Mouse (Mus musculus): ENCODE data around the gene Rufy1.
"Not testable (repeated sequence)": the region's sequence is repeated elsewhere in the genome, so short reads cannot be mapped to it uniquely, and the experiment has no call there.

The Rufy1 gene

GRCm38 (mm10) chr11:50430277-50431133, at the start of gene Rufy1:
TSS of gene Rufy1 (minus strand) at chr11:50431125.
- DNase-seq (ENCODE audit: low read depth): peak; percentile 63

DNA sequence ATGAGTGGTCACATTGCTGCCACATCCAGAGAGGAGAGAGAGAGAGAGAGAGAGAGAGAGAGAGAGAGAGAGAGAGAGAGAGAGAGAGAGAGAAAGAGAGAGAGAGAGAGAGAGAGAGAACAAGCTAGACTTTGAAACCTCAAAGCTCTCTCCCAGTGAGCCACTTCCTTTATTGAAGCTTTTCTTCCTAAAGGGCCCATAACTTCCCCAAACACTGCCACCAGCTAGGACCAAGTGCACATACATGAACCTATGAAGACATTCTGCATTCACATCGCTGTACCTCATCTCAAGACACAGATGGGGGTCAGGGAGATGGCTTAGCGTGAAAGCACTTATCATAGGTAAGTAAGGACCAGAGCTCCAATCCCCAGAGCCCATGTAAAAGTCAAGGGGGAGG, 47.1 kb upstream of the Rufy1 start:
- no peak for DNase-seq (ENCODE audit: low read depth)

- no peak for DNase-seq (ENCODE audit: low read depth)
Observed at GRCm38 (mm10) chr11:50477486-50478070, 46.7 kb upstream of the Rufy1 start.

- no peak for DNase-seq (ENCODE audit: low read depth)
Observed at GRCm38 (mm10) chr11:50476971-50477370, 46.0 kb upstream of the Rufy1 start.

DNA sequence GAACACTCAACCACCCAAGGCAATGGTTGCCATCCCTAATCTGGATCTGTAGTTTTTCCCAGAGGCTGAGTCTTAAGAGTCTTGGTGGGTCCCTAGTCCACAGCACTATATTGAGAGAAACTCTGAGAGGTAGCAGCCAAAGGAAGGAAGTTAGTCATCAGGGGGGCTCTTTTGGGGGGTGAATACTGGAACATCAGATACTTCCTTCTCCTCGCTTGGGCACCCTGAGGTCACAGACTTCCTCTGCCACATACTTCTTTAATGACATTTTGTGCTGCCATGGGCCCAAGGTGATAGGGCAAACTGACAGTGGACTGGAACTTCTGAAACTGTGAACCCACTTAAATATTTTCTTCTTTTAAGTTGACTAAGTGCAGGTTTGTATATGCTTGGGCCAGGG, 43.0 kb upstream of the Rufy1 start:
- no peak for DNase-seq (ENCODE audit: low read depth)

- DNase-seq (ENCODE audit: low read depth): no peak
Observed at GRCm38 (mm10) chr11:50472161-50472939, 41.4 kb upstream of the Rufy1 start.

GRCm38 (mm10) chr11:50461481-50461880, 30.6 kb upstream of the Rufy1 start:
- DNase-seq (ENCODE audit: low read depth): no peak

DNA sequence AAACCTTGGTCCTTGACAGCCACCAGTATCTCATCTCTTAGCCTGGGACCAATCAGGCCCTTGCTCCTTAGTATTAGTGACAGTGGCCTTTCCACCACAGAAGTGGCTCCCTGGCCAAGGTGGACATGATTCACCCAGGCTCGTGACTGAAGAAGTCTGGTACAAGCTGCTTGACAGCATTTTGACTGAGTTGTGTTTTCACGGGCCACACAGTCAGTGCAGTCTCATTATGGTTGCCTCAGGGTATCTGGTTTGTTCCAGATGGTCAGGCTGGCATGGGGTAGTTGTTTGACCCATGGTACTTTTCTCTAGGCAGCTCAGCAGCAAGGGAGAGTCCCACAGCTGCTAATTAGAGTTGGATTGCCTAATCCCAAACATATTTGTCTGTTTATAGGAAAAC, 28.3 kb upstream of the Rufy1 start:
- DNase-seq (ENCODE audit: low read depth): no peak

DNA sequence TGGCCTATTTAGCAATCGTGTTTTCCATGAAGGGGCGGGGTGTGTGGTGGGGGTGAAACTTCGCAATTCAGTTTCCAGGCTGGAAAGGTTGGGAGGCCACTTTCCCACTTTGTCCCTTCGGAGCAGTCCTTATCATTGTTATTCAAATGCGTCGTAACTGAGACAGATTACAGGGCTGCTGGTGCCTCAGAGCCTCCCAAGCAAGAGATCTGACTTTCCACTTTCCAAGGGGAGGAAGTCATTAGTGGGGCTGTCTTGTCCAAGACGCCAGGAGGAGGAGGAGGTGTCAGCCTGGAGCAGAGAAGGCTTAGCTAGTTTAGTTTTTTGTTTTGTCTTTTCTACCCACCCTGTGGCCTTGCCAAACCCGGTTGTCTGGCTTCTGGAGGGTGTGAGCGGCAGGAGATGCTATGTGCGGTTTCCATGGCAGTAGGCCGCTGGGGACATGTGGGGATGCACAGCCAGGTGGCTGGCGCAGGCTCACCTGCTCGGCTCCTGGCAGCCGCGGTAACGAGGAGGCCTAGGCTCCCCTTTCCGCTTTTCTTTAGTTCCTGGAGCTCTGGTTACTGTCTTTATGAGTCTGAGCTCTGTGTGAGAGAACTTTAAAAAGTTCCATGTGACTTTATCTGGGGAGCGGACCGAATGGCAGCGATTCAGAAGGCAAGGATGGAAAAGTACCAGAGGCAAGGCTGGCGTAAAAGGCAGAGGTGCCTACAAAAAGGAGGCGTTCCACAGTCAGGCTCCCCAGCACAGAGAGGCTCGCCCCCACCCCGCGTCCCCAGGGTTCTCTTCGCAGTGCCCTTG, 26.4 kb upstream of the Rufy1 start:
- DNase-seq (ENCODE audit: low read depth): no peak

DNA sequence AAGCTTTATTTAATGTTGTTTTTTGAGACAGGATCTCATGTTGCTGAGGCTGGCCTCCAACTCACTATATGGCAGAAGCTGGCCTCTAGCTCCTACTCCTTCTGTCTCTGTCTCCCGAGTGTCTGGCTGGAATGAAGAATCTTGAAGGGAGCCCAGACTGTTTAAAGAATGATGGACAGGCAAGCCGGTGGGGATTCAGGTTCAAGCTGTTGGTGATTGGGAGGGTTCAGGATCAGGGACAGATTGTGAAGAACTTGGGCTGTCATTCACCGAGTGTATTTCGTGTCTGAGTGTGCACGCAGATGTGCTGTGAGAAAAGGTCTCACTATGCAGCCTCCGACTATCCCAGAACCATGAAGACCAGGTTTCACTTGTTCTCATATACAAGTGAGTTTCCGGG, 25.5 kb upstream of the Rufy1 start:
- no peak for DNase-seq (ENCODE audit: low read depth)

GRCm38 (mm10) chr11:50454934-50455333, 24.0 kb upstream of the Rufy1 start:
- no peak for DNase-seq (ENCODE audit: low read depth)

GRCm38 (mm10) chr11:50450236-50450635, 19.3 kb upstream of the Rufy1 start:
- DNase-seq (ENCODE audit: low read depth): no peak

DNA sequence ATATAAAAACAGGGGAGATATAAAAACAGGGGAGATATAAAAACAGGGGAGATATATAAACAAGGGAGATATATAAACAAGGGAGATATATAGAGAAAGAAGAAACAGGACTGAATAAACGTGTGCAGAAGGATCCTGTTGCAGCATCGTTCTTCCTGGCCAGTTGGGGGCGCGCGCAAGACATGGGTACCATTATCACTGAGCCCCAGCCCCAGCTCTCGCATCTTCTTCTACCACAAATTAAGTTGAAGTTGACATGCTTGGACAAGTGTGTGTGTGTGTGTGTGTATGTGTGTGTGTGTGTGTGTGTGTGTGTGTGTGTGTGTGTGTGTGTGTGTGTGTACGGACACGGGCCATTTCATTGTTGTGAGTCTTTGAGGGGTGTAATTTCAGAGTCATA, 17.2 kb upstream of the Rufy1 start:
- not testable (repeated sequence) for DNase-seq (ENCODE audit: low read depth)

DNA sequence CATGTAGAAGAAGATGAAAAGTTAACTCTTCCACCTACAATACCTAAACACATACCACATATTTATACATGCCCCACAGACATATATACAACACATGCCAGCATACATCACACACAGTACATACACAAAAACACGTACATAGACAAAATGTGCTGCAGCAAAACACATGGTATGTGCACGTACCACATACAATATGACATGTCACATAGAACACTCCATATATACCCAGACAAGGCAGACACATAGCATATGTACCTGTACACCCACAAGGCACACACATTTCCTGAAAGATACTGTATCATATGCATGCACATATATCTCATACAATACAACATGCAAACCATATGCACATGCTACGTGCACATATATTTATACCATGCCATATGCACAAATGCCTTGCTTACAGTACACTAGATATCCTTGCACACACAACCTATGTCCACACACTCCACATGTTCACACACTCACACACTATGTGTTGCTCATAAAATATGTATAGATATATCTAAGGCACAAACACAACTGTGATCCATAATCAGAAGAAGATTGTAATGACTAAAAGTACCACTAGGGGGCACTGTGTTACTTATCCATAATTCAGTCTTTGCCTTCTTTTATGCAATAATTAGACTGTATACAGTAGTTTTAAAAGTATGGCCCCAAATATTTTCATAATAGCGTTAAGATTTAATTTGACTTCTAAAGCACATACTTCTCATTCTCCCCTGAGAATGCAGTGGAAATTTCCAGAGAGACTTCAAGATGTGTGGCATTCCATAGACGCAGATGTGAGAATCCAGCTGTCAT, 12.5 kb upstream of the Rufy1 start:
- DNase-seq (ENCODE audit: low read depth): peak; percentile 45

- no peak for DNase-seq (ENCODE audit: low read depth)
Observed at GRCm38 (mm10) chr11:50441637-50442036, 10.7 kb upstream of the Rufy1 start.

- DNase-seq (ENCODE audit: low read depth): no peak
Observed at GRCm38 (mm10) chr11:50440691-50441090, 9.8 kb upstream of the Rufy1 start.

DNA sequence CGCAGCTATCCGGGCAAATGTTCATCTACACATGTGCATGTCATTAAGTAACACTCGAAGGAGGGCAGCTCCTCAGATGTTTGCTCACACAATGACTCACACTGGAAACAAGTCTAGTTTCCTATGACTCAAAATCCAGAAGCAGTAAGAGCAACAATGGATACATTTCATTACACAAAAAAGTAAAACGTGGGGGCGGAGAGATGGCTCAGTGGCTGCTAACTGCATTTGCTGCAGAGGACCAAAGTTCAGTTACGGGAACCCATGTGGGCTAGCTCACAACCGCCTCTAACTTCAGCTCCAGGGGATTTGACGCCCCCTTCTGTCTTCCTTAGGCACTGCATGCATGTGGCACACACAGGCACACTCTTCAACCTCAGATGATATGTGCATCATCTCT, 8.9 kb upstream of the Rufy1 start:
- no peak for DNase-seq (ENCODE audit: low read depth)

GRCm38 (mm10) chr11:50432896-50433295, 2.0 kb upstream of the Rufy1 start:
- DNase-seq (ENCODE audit: low read depth): no peak

DNA sequence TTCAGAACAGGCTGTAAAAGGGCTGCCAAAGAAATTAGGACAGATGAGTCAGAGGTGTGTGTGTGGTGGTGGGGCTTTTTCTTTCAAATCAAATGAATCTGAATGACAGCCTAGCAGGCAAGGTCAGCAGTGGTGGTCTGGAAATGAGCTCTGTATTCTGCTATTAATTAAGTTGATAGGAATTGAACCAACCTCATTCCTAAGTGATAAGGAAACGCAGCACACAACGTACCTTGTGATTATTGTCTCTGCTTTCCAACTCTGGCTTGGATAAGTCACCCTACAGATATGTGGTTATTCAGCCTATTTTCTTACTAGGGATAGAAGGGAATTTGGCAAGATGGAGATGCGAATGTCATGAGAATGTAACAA, 1.1 kb upstream of the Rufy1 start:
- DNase-seq (ENCODE audit: low read depth): no peak

GRCm38 (mm10) chr11:50431134-50432068, 476 bp upstream of the Rufy1 start:
- peak; percentile 48 for DNase-seq (ENCODE audit: low read depth)
